Mouse (Mus musculus) megakaryocyte, adult 5-6 weeks (primary cell): Measurements from ENCODE around the gene Ccng1. TPM values are rescaled to one million over a fixed set of nuclear protein-coding genes. Genes with fewer than 3 reads are reported as not detected.
A peak's percentile ranks its signal among the peaks of the same experiment; 100 is the strongest.

Experiments used
- ATAC-seq: 2 replicates; pipeline ENCODE4 v1.8.0; 2016; ENCODE audit warnings: mild to moderate bottlenecking, inconsistent platforms; ENCODE audit not compliant: poor library complexity, severe bottlenecking
- total RNA-seq, 2 experiments: library from RNA; stranded (forward) in 1 of 2; stranded (reverse) in 1 of 2; fragments of 153-499, 151-499 nt in 1 of 2; fragments of 221-1000, 200-1000 nt in 1 of 2; gene quantifications; 2 replicates each; pipeline versions ENCODE4 v1.2.3 to v1.2.4; 2015 to 2017

The Ccng1 gene
- 86.5 and 89.1 TPM in 2 replicates for total RNA-seq (2015)
- 72.5 and 74.6 TPM in 2 replicates for total RNA-seq (2017)

DNA sequence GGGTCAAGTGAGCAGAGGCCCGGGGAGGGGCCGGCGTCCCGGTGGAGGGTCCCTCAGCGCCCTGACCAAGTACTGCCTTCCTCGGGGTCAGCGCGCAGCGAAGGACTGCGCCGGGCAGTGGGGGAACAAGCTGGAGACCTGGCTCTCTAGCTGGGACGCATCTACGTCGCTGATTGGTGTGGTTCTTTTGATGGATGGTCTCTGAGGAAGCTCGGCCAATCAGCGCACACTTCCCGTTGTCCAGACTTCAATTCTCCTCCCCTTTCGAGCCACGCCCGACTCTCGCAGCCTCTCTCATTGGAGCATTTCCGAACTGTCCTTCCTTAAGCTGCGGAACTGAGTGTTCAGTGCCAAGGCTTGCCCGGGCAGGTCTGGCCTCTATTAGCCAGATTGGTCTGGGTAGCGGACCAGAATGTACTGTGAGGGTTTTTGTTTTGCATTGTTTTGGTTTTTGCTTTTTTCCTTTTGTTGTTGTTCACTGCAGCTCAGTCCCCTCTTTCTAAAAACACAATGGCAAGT lies at the start of gene Ccng1:
Gene Ccng1, minus strand, starts transcription at position 203 of the 519 bp plus-strand sequence.
- peak; percentile 97 for ATAC-seq

DNA sequence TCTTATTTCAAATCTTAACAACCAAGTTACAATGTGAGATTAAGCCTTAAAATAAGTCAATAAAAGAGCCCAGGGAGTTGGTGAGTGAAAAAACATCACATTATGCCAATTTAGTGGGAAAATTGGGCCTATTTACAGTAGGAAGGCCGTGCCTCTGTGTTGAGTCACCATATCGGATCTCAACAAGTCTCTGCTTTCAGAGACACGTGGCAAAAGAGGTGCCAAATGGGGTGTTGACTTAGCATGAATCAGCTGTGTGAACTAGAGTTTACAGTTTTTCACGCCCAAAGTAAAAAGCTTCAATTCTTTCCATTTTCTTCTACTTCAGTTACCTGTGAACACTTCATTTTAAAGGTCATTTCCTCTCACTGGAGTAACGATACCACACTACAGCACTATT lies 35.2 kb upstream of the Ccng1 start:
- ATAC-seq, result no peak

DNA sequence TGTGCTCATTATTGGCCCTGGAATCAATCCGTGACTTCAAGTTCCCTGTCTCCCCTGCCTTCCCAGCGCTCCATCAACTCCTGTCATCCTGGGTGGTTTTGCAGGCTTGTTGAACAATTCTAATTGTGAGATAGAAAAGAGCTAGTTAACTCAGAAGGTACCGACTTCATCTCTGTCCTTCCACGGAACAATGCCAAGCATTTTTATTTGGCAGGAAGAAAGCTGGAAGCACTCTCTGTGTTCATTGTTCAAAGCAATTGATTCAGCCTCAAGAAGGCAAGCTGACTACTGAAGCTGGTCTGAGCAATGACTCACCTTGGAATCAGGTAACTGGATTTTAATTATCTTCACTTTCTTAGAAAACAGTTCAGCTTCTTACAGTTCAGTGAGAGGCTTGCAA lies 34.6 kb upstream of the Ccng1 start:
- no peak for ATAC-seq

DNA sequence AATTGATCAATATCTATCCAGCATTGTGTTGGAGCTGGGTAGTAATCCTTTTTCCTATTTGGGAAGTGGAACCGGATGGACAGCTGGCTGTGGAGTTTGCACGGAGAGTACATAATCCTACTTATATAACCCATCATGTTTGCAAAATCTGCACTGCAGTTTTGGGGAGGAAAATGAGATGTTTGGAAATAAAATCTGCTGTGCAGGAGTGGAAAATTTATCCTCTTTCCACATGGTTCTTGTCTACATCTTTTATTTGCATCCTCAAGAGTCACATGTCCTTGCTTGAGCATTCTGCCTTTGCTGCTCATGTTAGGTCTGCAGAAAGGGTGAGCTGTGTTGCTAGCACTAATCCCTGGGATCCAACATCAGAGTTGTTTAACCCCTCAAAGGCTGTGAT lies 31.8 kb upstream of the Ccng1 start:
- no peak for ATAC-seq

DNA sequence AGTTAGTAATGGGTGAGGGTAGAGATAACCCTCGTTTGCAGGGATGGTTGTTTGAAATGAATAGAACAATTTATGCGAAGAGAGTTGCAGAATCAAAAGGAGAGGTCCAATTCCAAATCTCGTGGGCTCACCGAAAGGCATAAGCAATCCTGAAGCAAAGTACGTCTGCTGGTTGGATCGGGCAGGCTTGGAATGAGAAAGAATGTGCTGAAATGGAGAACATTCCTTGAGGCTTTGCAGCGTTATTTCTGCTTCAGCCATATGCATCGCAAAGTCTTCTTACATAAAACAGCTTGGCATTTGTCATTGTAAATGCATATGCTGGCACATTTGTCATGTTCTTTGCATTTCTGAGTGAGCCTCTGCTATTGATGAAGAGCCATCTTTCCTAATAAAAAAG lies 29.2 kb upstream of the Ccng1 start:
- no peak for ATAC-seq

DNA sequence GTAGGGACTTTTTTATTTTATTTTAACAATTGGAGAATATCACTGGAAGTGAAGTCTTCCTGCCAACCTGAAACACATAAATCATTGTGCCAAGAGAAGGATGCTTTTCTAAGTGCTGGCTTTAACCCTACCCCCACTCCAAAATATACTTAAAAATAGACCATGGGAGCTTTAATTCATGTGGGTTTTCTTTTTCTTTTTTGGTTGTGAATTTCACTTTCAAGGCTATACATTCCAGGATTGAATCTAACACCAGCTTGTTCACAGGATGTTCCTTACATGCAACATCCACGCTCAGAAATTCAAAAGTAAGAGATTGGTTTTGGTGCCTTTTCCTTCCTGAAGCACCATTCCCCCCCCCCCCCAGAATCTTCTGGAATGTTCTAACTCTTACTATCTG lies 28.2 kb upstream of the Ccng1 start:
- ATAC-seq, result no peak

DNA sequence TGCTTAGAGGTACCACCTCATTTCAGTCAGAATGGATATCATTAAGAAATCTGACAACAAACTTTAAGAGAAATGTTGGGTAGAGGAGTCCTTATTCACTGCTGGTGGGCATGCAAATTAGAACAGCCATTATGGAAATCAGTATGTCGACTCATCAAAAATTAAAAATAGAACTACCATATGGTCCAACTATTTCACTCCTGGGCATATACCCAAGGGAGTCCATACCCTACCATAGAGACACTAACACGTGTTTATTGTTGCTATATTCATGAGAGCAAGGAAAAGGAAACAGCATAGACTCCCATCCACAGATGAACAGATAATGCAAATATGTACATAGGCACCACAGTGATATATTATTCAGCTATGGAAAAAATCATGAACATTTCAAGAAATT lies 26.7 kb upstream of the Ccng1 start:
- ATAC-seq, result no peak

DNA sequence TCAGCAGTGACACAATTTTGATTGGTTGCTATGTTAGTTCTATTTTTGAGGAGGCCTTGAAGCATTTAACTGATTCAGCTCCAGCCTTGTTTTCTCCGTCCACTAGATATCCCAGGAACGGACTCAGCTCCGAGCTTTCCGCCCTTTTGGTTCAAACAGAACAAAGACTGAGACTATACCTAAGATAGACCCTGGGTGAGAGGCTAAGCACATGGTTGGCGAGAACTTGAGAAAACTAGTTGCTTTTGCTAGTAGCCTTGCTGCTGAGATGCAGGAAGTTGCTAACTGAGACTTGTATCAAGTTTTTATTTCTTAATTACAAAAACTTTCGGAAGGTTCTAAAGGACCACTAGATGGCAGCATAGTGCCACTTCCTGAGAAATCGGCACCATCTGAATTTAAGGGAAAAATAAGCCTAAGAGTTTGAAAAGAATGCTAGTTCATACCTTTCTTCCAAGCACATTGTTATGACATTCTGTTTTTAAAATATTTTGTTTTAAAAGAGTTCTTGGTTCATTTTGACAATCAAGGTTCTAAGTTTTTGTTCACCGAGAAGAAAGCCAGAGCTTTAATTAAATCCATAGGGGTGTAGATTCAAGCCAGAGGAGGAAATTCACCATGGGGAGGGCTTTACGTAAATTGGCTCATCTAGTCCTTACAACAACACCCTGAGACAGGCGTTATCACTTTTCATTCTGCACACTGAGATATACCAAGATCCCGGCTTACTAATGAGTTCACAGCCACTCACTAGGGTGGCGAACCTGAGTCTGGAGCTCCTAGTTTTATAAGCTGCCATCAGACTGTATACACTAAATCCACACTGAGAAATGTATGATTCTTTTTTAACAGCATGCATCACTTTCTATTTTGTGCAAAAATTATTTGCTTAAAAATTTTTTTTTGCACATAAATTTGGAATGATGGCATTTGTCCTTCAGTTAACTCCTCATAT lies 20.5 kb upstream of the Ccng1 start:
- ATAC-seq, result peak; percentile 57; the same call in 1 of the 2 replicates

DNA sequence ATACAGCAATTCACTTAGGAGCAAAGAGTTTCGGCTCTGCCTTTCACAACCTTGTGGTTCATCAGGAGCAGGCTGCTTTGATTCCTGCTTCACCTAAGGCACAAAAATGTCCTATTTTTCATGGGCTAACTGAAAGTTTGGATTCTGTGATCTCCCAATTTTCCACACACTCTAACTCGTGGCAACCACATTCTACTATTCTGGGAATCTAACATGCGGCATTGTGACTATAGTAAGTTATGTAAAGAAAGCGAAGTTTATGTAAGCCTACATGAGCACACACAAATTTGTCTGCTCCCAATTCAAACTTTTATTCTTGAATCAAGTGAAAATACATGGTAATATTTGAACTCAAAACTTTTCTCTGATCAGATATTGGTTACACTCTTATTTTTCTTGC lies 9.6 kb upstream of the Ccng1 start:
- ATAC-seq, result no peak

DNA sequence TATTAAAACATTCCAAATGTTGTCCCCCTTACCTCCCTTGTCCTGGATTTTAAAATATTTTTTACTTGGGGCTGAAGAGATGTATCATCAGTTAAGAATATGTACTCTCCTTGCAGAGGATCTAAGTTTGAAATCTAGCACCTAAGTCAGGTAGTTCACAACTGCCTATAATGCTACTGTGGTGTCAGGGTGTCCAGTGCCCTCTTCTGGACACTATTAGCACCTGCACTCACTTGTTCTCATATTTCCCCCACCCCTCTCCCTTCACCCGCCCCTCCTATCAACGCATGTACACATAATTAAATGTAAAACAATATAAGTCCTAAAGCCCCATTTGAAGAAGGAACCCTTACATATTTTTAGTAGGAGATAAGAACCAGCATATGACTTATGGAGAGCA lies 8.3 kb upstream of the Ccng1 start:
- peak; percentile 99 for ATAC-seq

DNA sequence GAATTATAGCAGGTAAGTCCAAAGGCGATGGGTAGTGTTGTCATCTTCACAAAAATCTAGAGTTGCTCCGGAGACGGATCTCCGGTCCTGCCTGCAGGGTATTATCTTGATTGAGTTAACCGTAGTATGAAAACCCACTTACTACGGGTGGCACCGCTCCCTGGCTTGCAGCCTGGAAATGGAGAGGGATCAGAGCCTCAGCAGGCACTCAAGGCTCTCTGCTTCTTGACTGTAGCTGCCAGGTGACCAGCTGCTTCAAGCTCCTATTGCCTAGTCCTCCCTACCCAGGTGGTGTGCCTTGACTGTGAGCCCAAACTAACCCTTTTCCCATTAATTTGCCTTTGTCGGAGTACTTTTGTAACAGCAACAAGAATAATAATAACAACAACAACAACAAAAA lies 4.8 kb upstream of the Ccng1 start:
- ATAC-seq, result no peak

DNA sequence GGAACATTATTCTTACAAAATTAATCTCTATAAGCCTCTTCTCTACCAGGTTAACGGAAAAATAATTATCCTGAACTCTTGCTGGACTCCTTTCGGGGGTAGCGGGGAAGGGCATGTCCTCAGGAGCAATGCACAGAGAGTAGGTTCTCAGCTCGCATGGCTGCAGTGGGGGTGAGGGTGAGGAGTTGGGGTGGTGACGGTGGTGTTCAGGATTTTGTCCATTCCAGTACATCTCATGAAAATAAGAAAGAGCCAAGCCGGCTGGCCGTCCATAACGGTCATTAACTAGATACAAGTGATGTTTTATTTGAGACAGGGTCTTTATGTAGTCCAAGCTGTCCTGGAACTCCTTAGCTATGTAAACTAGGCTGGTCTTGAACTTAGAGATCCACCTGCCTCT lies 857 bp upstream of the Ccng1 start:
- no peak for ATAC-seq

DNA sequence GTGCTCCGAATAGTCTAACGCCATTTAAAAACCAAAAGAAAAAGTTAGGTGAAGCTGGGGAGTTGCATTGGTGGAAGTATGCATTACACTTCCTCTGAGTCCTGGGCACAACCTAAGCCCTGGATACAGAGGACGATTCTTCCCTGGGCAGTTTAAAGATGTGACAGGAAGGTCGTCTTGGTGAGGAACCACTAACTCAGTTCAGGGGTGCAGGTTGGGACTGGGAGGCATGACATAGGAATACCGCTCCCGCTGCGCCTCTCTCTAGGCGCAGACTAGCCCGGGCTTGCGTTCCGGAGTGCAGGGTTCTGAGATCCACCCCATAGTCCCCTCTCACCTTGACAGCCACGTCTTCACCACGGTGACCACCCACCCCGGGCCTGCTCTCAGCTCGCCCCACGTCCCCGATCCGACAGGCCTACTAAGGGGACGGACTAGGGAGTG lies 425 bp downstream of the Ccng1 start:
- ATAC-seq, result peak; percentile 46

DNA sequence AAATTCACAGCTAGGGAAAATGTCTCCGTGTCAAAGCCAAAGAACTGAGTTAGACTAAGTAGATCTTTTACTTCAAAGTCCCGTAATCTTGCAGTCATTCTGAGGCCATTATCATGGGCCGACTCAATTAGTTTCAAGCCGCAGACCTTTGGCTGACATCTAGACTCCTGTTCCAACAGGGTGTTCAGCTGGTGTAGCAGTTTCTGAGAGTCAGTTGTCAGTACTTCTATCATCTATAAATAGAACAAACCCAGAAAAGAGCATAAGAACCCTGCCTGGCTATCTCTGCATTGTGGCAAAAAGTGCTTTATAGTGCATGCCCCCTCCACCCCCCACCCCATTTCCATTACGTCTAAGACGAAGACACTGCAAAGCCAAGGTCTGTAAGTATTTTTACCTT lies 1.3 kb downstream of the Ccng1 start:
- ATAC-seq, result no peak

DNA sequence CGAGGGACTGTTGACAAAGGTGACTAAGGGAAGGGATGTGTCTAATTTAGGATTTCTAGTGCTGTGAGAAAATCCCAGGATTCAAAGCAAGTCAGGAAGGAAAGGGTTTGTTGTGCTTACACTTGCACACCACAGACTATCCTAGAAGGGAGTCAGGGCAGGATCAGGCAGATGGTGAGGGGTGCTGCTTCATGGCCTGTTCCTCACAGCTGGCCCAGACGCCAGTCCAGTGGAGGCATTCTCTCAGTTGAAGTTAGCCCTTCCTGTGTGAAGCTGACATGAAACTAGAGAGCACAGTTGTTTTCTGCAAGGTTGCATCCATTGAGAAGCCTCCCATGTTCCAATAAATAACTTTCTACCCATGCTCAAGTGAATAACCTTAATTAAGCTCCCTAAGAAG lies 7.4 kb downstream of the Ccng1 start:
- no peak for ATAC-seq

DNA sequence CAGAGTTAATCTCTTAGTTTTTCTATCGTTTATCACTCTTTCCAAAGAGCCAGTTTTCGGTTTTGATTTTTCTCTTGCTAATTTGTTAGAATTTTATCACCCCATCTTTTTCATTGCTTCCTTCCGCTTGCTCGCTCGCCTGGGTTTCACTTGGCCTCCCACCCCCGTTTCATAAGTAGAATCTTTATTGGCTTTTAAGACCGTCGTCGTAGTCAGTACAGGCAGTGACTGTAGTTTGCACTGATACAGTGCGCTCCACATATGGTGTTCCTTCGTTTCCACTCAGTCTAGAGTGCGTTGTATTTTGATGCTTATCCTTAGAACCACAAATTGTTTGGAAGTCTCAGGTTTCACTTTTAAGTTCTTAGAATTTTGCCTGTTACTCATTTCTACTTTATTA lies 8.8 kb downstream of the Ccng1 start:
- no peak for ATAC-seq

DNA sequence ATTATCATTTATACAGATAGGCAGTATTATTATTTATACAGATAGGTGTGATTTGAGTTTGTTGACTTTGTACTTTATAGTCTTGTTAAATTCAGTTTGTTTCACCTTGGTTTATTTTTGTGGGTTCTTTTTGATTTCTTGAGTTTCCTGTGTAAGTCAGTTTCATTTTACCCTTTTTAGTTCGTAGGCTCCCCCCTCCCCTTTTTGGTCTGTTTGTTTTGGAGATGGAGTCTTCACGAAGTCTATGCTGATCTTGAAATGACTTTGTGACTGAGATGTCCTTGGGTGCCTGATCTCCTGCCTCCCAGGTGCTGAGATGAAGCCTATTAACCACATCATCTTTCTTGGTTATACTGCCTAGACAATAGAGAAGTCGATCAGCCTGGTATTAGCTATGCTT lies 10.8 kb downstream of the Ccng1 start:
- ATAC-seq, result no peak

DNA sequence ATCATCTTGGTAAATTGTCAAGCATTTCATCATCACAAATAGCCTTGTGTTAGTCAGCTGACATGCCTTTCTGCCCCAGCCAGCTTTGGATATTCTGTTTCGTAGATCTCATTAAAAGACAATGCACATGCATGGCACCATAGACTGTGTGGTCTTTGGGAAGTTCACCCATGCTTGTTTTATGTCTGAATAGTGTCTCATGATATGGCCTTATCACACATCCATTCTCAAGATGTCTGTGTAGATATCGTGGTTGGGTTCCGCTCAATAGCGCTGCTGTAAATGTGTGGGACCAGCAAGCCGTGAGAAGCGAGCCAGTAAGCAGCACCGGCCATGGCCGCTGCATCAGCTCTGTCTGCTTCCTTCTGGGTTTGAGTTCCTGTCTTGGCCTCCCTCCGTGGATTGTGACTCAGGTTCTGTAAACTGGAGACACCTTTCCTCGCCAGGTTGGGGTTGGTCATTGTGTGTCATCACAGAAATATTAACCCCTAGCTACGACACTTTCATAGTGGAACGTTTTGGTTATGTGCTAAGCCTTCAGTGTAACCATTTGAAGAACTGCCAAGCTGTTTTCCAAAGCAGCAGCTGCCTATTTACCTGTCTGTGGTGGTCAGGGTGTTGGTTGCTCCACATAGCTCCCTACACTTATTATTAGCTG lies 13.4 kb downstream of the Ccng1 start:
- ATAC-seq, result no peak

DNA sequence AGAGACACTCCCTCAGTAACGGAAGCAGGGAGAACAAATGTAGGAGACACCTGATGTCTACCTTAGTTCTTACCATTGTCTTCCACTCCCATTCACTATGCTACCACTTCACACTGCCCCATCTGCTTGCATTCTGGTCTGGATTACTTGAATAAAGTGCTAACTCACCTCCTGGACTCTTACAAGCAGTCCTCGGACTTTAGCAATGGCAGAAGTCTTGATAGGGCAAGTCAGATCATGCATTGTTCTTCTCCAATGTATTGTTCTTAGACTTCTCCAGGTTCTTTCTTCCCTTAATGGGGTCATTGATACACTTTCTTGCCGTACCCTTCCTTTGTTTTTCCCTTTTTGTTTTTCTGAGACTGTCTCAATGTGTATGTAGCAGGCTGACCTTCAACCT lies 17.7 kb downstream of the Ccng1 start:
- ATAC-seq, result no peak

DNA sequence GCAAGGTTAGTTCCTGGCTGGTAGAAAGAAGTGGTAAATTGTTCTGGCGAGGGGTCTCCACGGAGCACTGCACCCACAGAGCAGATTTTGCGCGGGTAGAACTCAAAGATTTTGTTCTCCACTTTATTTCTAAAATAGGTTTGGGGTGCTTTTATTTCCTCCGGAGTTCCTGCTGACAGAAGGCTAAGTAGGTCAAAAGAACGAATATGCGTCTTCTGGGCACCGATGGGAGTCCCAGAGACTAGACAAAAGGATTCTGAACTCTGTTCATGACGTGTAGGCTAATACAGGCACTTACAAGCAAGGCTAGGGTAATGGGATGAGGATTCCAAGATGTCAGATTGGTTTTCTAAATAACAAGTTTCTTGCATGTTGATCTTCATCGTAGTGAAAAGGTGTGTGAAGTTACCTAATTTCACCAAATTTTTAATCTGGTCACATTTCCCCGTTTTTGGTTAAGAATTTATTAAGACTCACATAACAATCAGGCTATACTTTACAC lies 20.8 kb downstream of the Ccng1 start:
- ATAC-seq, result no peak

DNA sequence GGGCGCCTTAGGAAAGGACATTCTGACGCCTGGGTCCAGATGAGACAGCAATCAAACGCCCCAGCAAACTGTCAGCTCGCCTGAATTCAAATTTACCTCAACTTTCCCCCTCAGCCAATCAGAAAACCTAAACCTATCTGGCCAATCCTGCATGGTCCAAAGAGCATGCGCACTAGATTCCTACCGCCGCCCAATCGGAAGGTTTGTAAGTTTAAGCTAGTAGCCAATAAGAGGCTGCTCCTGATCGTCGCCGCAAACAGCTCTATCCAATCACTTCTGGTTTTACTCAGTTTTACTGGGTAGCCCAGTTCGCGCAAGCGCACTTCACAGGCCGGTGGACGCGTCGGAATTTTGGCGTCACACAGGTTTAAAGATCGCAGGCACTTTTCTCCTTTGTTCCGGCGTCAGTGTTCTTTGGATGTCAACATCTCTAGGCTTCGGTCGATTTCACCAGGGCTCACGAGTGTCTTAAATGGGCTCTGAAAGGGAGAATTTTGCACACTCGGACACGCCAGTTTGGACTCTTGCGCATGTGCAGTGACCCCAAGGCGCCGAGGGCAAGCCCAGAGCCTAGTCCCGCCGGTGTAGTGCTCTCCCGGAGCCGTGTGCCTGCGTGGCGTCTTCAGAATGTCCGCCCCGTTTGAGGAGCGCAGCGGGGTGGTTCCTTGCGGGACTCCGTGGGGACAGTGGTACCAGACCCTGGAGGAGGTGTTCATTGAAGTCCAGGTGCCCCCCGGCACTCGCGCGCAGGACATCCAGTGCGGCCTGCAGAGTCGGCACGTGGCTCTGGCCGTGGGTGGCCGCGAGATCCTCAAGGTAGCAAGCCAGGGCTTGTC lies 21.6 kb downstream of the Ccng1 start, which contains the start of the genes Hmmr and Nudcd2:
Gene Hmmr, minus strand, starts transcription at position 84 of the 836 bp plus-strand sequence.
Gene Nudcd2, plus strand, starts transcription at position 329 of the 836 bp plus-strand sequence.
- ATAC-seq, result peak; percentile 93
